Mouse (Mus musculus): ENCODE data around the gene Vwf. TPM values are rescaled to one million over a fixed set of nuclear protein-coding genes. Genes with fewer than 3 reads are reported as not detected.

The Vwf gene
- polyA plus RNA-seq, 1 experiment from 2014 or later = 7.8 TPM

- H3K27me3 ChIP-seq (replicated peaks) = no peaks in the 10 kb centered on the region
- no peak overlapping the region for H3K9ac ChIP-seq (replicated peaks)
- ATAC-seq (ENCODE audit: low FRiP score) = no peak
- H3K4me1 ChIP-seq = no peaks in the 10 kb centered on the region
- no peaks in the 10 kb centered on the region for H3K9me3 ChIP-seq (replicated peaks)
- H3K4me3 ChIP-seq (replicated peaks) = no peak overlapping the region
- no peak overlapping the region for H3K27ac ChIP-seq (replicated peaks)
- H3K4me2 ChIP-seq = no peak overlapping the region
- H3K36me3 ChIP-seq = no peaks in the 10 kb centered on the region
- WGBS = 58% methylated on average over 6 of the region's 6 CpGs
These were observed 6.2 kb downstream of the Vwf start for GRCm38 (mm10) chr6:125552760-125553159.

DNA sequence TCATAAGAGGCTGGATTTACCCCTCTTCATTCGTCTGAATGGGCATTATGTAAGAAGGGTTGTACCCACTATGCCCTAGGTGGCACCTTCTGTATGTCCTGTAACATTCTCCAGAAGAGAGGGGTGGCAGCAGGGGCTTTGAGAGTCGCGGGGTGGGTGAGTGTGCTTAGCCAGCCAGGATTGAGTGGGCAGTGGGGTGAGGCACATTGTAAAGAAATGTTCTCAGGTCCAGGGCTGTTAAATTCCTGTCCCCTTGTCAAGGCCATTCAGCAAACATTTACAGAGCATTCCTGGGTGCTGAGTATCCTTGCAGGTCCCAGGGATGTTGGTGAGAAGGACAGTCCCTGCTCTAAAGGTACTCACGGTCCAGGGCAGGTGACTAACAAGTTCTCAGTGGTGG lies 7.0 kb downstream of the Vwf start:
- Histone ChIP-seq H3K27me3 (replicated peaks) (no peaks in the 10 kb centered on the region), H3K9ac (replicated peaks) (no peak overlapping the region), H3K4me3 (replicated peaks) (no peak overlapping the region), H3K36me3 (no peaks in the 10 kb centered on the region), H3K4me1 (no peaks in the 10 kb centered on the region), H3K27ac (replicated peaks) (no peak overlapping the region), H3K9me3 (replicated peaks) (no peaks in the 10 kb centered on the region), H3K4me2 (no peak overlapping the region)
- WGBS = 85% methylated on average over 4 of the region's 4 CpGs
- no peak for ATAC-seq (ENCODE audit: low FRiP score)

- no peak for ATAC-seq (ENCODE audit: low FRiP score)
These were observed 12.3 kb downstream of the Vwf start for GRCm38 (mm10) chr6:125558831-125559230.

DNA sequence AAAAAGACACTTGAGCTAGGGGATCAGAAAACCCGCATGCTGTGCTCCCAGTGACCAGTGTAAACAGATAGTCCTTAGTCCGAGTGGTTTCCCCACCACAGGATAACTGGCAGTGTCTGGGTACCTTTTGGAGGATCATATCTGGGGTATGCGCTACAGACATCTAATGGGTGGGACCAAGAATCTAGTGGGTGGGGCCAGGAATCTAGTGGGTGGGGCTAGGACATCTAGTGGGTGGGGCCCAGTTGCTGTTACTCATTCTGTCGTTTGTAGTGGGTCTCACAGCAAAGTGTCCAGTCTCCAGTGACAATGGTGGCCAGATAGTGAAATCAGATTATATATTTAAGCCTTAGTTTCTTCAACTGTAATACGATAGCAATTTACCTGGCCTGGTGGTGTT lies 14.5 kb downstream of the Vwf start:
- 84% methylated on average over 5 of the region's 5 CpGs for WGBS
- Histone ChIP-seq H3K27me3 (replicated peaks) (no peaks in the 10 kb centered on the region), H3K4me3 (replicated peaks) (no peak overlapping the region), H3K36me3 (no peaks in the 10 kb centered on the region), H3K4me1 (no peaks in the 10 kb centered on the region), H3K27ac (replicated peaks) (no peak overlapping the region), H3K9me3 (replicated peaks) (no peaks in the 10 kb centered on the region), H3K9ac (replicated peaks) (no peak overlapping the region), H3K4me2 (no peak overlapping the region)
- no peak for ATAC-seq (ENCODE audit: low FRiP score)

More at GRCm38 (mm10) chr6:125558831-125559230, 12.3 kb downstream of the Vwf start:
- Histone ChIP-seq H3K36me3 (no peaks in the 10 kb centered on the region), H3K27ac (replicated peaks) (no peak overlapping the region), H3K4me1 (no peaks in the 10 kb centered on the region), H3K9me3 (replicated peaks) (no peaks in the 10 kb centered on the region), H3K4me2 (no peak overlapping the region), H3K9ac (replicated peaks) (no peak overlapping the region), H3K4me3 (replicated peaks) (no peak overlapping the region), H3K27me3 (replicated peaks) (no peaks in the 10 kb centered on the region)
- 87% methylated on average over 8 of the region's 8 CpGs for WGBS

DNA sequence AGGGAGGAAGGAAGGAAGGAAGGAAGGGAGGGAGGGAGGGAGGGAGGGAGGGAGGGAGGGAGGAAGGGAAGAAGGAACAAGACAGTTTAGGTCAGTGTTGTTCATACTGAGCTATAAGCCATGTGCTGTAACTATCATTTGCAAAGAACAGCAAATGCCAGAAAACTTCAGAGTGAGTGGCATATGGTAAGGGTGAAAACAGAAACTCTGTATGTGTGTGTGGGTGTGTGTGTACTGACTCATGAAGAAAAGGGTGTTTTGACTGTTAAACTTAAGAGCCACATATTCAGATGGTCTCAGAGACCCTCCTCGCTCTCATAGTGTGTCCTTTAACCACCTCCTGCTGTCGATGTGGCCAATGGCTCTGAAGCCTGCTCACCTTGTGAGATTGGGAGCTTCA lies 14.9 kb downstream of the Vwf start:
- Histone ChIP-seq H3K9me3 (replicated peaks) (no peaks in the 10 kb centered on the region), H3K9ac (replicated peaks) (no peak overlapping the region), H3K27ac (replicated peaks) (no peak overlapping the region), H3K4me2 (no peak overlapping the region), H3K36me3 (no peaks in the 10 kb centered on the region), H3K4me3 (replicated peaks) (no peak overlapping the region), H3K4me1 (no peaks in the 10 kb centered on the region), H3K27me3 (replicated peaks) (no peaks in the 10 kb centered on the region)
- 88% methylated on average over 2 of the region's 2 CpGs for WGBS
- no peak for ATAC-seq (ENCODE audit: low FRiP score)

- no peaks in the 10 kb centered on the region for H3K36me3 ChIP-seq
- H3K4me2 ChIP-seq = no peak overlapping the region
- H3K4me3 ChIP-seq (replicated peaks) = no peak overlapping the region
- no peaks in the 10 kb centered on the region for H3K9me3 ChIP-seq (replicated peaks)
- WGBS = 77% methylated on average over 7 of the region's 7 CpGs
- H3K27ac ChIP-seq (replicated peaks) = no peak overlapping the region
- no peaks in the 10 kb centered on the region; the same call in 1 of the 2 replicates for H3K27me3 ChIP-seq (replicated peaks)
- no peak for ATAC-seq (ENCODE audit: low FRiP score)
- H3K4me1 ChIP-seq = no peaks in the 10 kb centered on the region
- no peak overlapping the region for H3K9ac ChIP-seq (replicated peaks)
These were observed 18.3 kb downstream of the Vwf start for GRCm38 (mm10) chr6:125564812-125565281.

DNA sequence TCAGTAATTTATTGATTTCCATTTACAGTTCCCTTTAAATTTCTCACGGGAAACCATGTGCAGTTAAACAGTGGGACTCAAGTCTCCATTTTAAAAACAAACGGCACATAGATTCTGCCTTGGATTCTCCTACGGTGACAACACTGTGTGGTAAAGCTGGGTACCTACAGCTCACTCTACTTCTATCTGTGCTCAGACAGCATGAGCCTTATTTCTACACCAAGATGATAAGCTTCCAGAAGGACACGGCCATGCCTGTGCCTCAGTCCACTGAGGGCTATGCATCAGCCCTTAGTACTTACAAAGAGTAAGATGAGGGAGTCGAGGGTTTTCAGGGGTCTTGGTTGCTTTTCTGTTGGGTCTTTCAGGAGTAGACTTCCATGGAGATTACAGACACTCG lies 18.8 kb downstream of the Vwf start:
- Histone ChIP-seq H3K4me1 (no peaks in the 10 kb centered on the region), H3K36me3 (no peaks in the 10 kb centered on the region), H3K4me2 (no peak overlapping the region), H3K4me3 (replicated peaks) (no peak overlapping the region), H3K27me3 (replicated peaks) (no peaks in the 10 kb centered on the region; the same call in 1 of the 2 replicates), H3K9ac (replicated peaks) (no peak overlapping the region), H3K9me3 (replicated peaks) (no peaks in the 10 kb centered on the region), H3K27ac (replicated peaks) (no peak overlapping the region)
- no peak for ATAC-seq (ENCODE audit: low FRiP score)
- WGBS = 88% methylated on average over 6 of the region's 6 CpGs

DNA sequence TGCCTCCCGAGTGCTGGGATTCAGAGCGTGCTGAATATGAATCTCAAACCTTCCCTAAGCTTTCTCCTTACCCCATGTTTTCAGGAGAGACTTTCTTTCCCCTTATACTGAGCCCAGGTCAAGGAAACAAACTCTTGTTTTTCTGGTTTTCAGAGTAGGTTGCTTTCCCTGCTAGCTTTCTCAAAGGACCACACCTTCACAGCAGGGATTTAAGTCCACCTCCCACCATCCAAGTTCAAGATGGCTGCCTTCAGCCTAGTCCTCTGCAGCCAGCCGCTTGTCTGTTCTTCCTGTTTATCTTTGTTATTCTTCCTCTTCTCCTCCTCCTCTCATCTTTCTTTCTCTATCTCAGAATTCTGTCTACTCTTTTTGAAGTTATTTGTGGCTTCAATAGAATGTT lies 20.1 kb downstream of the Vwf start:
- Histone ChIP-seq H3K4me2 (no peak overlapping the region), H3K27ac (replicated peaks) (no peak overlapping the region), H3K9ac (replicated peaks) (no peak overlapping the region), H3K4me3 (replicated peaks) (no peak overlapping the region), H3K27me3 (replicated peaks) (no peaks in the 10 kb centered on the region; the same call in 1 of the 2 replicates), H3K9me3 (replicated peaks) (no peaks in the 10 kb centered on the region), H3K4me1 (no peaks in the 10 kb centered on the region), H3K36me3 (no peaks in the 10 kb centered on the region)
- WGBS = 93% methylated on average over 3 of the region's 3 CpGs
- no peak for ATAC-seq (ENCODE audit: low FRiP score)

GRCm38 (mm10) chr6:125568381-125568780 lies 21.8 kb downstream of the Vwf start:
- H3K4me1 ChIP-seq = peaks cover 12% of the 10 kb centered on the region
- H3K9me3 ChIP-seq (replicated peaks) = no peaks in the 10 kb centered on the region
- no peak overlapping the region for H3K27ac ChIP-seq (replicated peaks)
- H3K36me3 ChIP-seq = no peaks in the 10 kb centered on the region
- H3K27me3 ChIP-seq (replicated peaks) = no peaks in the 10 kb centered on the region; the same call in 1 of the 2 replicates
- H3K4me2 ChIP-seq = no peak overlapping the region
- no peak for ATAC-seq (ENCODE audit: low FRiP score)
- H3K4me3 ChIP-seq (replicated peaks) = no peak overlapping the region
- WGBS = 93% methylated on average over 2 of the region's 2 CpGs
- no peak overlapping the region for H3K9ac ChIP-seq (replicated peaks)

DNA sequence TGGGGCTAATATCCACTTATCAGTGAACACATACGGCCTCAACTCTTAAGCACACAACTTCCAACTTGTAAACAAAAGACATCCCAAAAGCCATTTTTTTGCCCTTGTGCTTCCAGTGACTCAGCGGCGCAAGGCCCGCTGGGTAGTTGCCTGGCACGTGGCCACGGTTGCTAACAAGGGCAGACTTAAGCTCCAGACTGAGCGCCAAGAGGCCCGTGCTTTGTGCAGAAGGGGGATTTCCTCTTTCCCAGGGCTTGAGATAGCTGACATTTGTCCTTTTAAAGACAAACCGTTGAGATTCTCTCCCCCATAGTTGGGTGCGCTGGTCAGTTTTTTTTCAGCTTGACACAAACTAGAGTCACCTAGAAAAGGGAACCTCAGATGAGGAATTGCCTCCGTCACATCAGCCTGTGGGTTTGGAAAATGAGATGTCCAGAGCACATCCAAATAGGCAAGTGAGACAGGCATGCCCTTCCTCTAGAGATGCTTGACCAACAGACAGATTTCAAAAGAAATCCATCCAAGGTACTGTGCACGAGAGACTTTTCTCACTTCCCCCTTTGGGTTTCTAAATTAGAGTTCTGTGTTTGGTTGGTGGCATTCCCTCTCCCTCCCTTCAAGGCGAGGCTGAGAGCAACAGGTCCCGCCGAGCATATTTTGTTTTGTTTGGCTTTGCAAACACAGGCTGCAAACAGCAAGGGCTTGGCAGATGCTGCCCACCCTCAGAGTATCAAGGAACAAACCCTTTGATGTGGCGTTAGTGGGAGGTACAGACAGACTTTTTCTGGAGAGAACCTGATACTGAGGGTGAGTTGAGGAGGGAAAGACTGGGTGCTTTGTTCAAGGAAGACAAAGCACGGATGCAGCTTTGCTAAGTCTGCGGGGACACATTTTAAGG lies 26.0 kb downstream of the Vwf start:
- H3K36me3 ChIP-seq = no peaks in the 10 kb centered on the region
- H3K4me3 ChIP-seq (replicated peaks) = peak overlapping the region; percentile 21
- H3K9ac ChIP-seq (replicated peaks) = no peak overlapping the region
- ATAC-seq (ENCODE audit: low FRiP score) = peak; percentile 38
- no peaks in the 10 kb centered on the region; the same call in 1 of the 2 replicates for H3K27me3 ChIP-seq (replicated peaks)
- peak overlapping the region; percentile 67 for H3K27ac ChIP-seq (replicated peaks)
- no peaks in the 10 kb centered on the region for H3K9me3 ChIP-seq (replicated peaks)
- peak overlapping the region; percentile 55 for H3K4me2 ChIP-seq
- 39% methylated on average over 18 of the region's 18 CpGs for WGBS
- peaks cover 18% of the 10 kb centered on the region for H3K4me1 ChIP-seq

DNA sequence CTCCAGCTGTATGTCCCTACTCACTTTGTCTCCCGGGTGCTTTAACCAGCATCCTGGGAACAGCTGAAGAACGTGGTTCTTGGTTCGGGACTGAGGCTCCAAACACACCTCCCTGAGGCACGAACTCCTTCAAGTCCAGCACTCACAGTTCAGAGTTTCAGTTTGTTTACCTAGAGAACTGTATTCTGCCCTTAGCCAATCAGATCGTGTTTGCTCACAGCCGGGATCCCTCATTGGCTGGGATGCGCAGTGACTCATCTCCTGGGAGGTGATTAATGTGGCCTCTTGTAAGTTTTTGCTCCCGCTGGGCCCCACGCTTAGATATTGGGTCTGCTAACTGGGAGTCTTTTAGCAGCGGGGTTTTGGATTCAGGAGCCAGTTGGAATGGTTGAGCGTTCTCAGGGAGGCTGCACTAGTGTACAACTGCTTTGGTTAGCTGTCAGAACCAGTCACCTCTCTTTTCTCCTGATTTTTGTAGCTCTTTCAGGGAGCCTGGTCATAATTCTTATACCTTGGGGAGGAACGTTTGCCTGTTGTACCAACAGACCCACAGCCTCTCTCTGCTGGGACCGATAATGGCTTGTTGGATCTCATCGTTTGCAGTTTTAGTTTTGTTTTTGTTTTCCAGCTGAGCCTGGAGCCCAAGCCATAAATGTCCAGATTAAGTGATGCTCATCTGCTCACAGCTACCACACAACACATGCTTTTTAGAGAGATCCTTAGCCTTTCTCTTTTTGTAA lies 26.8 kb downstream of the Vwf start:
- H3K4me3 ChIP-seq (replicated peaks) = peak overlapping the region; percentile 21
- no peaks in the 10 kb centered on the region for H3K9me3 ChIP-seq (replicated peaks)
- H3K9ac ChIP-seq (replicated peaks) = no peak overlapping the region
- H3K27ac ChIP-seq (replicated peaks) = peak overlapping the region; percentile 67
- H3K36me3 ChIP-seq = no peaks in the 10 kb centered on the region
- H3K4me2 ChIP-seq = peak overlapping the region; percentile 55
- H3K4me1 ChIP-seq = peaks cover 24% of the 10 kb centered on the region
- WGBS = 2% methylated on average over 14 of the region's 14 CpGs
- peak; percentile 89 for ATAC-seq (ENCODE audit: low FRiP score)
- H3K27me3 ChIP-seq (replicated peaks) = no peaks in the 10 kb centered on the region; the same call in 1 of the 2 replicates

DNA sequence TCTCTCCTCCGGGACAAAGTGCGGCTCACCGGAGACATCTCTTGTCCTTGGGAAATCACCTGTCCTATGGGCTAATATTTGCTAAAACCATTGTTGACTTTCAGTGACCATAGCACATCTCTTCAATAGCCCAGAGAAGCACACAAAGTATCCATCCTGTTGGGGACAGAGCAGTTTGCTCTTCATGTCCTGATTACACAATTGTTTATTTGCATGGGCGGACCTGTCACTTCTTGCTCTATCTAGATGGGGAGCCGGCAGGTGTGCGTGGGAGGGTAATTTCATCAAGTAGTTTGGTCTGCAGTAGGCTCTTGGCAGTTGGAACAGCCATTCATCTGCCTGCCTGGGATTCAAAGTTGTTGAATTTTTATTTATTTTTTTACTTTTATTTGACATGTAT lies 28.5 kb downstream of the Vwf start:
- H3K27me3 ChIP-seq (replicated peaks) = no peaks in the 10 kb centered on the region
- no peak overlapping the region for H3K27ac ChIP-seq (replicated peaks)
- H3K36me3 ChIP-seq = no peaks in the 10 kb centered on the region
- peaks cover 27% of the 10 kb centered on the region for H3K4me1 ChIP-seq
- no peak overlapping the region for H3K4me3 ChIP-seq (replicated peaks)
- H3K4me2 ChIP-seq = no peak overlapping the region
- H3K9ac ChIP-seq (replicated peaks) = no peak overlapping the region
- no peak for ATAC-seq (ENCODE audit: low FRiP score)
- WGBS = 93% methylated on average over 6 of the region's 6 CpGs
- H3K9me3 ChIP-seq (replicated peaks) = no peaks in the 10 kb centered on the region
